ENCODE assay signal across 8 mouse cellular contexts in the genomic region with DNA sequence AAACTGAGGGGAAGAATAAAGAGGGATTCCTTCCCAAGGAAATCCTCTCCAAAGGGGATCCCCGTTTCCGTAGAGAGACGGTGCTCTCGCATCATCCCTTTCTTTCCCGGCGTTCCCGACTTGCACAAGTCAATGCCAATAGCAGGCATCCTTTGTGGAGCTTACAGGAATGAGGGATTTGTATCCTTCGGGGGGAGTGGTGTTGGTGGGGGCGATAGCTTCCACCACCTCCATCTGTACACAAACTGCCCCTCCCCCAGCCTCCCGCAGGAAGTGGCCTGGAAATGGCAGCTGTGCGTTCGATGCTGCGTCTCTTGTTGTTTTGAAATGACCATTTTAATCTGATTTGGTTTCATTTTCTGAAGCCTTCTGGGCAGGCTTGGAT. TPM values are rescaled to one million over a fixed set of nuclear protein-coding genes. Genes with fewer than 3 reads are reported as not detected.
DNase-seq lines count a peak whose midpoint lies in the region; ATAC-seq and TF ChIP-seq lines count a peak whose summit lies in the region.

No protein-coding gene starts in this region.

- WGBS in lung, postnatal 0 days = under 1% methylated on average over 13 of the region's 13 CpGs

- peak overlapping the region; percentile 89 for H3K4me2 ChIP-seq in CH12.LX (ENCODE audit: insufficient read depth, low read depth, poor library complexity, severe bottlenecking)
- H3K4me2 ChIP-seq in lung, postnatal 0 days (replicated peaks; ENCODE audit: low read depth, low read length) = peak overlapping the region; percentile 74

- peak overlapping the region; percentile 77 to 87 (median 84) for H3K4me3 ChIP-seq in CH12.LX (replicated peaks in 1 of 3; ENCODE audit: low read depth in 2 of 3, low read length in 2 of 3, poor library complexity in 1 of 3)
- H3K4me3 ChIP-seq in embryonic fibroblast, embryonic 13.5 days (ENCODE audit: insufficient read depth, low read length) = peak overlapping the region; percentile 61
- peak overlapping the region; percentile 97 for H3K4me3 ChIP-seq in lung, postnatal 0 days (ENCODE audit: low read depth, low read length)

- ATAC-seq in lung, postnatal 0 days = no peak

- intact Hi-C loops in heart, postnatal 14 days (cut with DNase I) = loop anchor here (5.0 kb wide), 2 partner anchors 45 to 205 kb away; partner anchors contain the start of gene Pan2

- TF ChIP-seq EP300 in CH12.LX (IDR thresholded peaks at IDR 0.05; ENCODE audit: low read length) = peak; percentile 25; the same call in 1 of the 2 replicates
- TF ChIP-seq EP300 in lung, postnatal 0 days (IDR thresholded peaks at IDR 0.05) = 0 out of 2 replicates have a peak, but pooled peaks have one; percentile 26

- H3K9me3 ChIP-seq in CH12.LX (replicated peaks; ENCODE audit: low read length) = no peaks in the 10 kb centered on the region
- no peaks in the 10 kb centered on the region for H3K9me3 ChIP-seq in lung, postnatal 0 days (ENCODE audit: low read length)

- DNase-seq in CH12.LX (ENCODE audit: extremely low read depth) = peak; percentile 69
- DNase-seq in adrenal gland, postnatal 14 days = peak; percentile 87
- peak; percentile 68 to 72 for DNase-seq in heart, postnatal 14 days
- DNase-seq in kidney, postnatal 4 days = peak; percentile 80 to 84
- peak; percentile 76 for DNase-seq in lung, postnatal 0 days (ENCODE audit: low spot score)
- DNase-seq in retina, postnatal 7 days (ENCODE audit: low read depth, low spot score) = peak; percentile 72
- DNase-seq in urinary bladder, postnatal 36 days (ENCODE audit: low spot score in 2 of 2) = peak; percentile 28 to 47

- peak overlapping the region; percentile 65 for H3K27ac ChIP-seq in CH12.LX (ENCODE audit: insufficient read depth, low read depth)
- peak overlapping the region; percentile 1 for H3K27ac ChIP-seq in embryonic fibroblast, embryonic 13.5 days (ENCODE audit: insufficient read depth, low read length)
- peak overlapping the region; percentile 88 for H3K27ac ChIP-seq in lung, postnatal 0 days (ENCODE audit: low read length)

- H3K4me1 ChIP-seq in CH12.LX (ENCODE audit: control insufficient read depth in 1 of 2, insufficient read depth in 2 of 2) = peaks cover 4 to 42% of the 10 kb centered on the region in 2 experiments; a peak in 3 of 4 replicates
- peaks cover 5% of the 10 kb centered on the region; the same call in 1 of the 2 replicates for H3K4me1 ChIP-seq in embryonic fibroblast, embryonic 13.5 days (ENCODE audit: control insufficient read depth, insufficient read depth, low read length)
- H3K4me1 ChIP-seq in lung, postnatal 0 days (ENCODE audit: insufficient read depth, low read depth, low read length) = peaks cover 12% of the 10 kb centered on the region; the same call in 1 of the 2 replicates

- TF ChIP-seq POLR2A in CH12.LX (IDR thresholded peaks at IDR 0.05; ENCODE audit: low read depth, low read length) = no peak
- 0 out of 2 replicates have a peak, but pooled peaks have one; percentile 14 for TF ChIP-seq POLR2A in embryonic fibroblast, embryonic 13.5 days (IDR thresholded peaks at IDR 0.05; ENCODE audit: low read depth, low read length)

- dilution Hi-C loops in CH12.LX (cut with MboI; ENCODE audit: extremely low pct_ligation_motif_present, extremely low pct_unique_long_range_greater_than_20kb, low sequenced_read_pairs) = no loop called here

- no peaks in the 10 kb centered on the region for H3K27me3 ChIP-seq in CH12.LX (replicated peaks)
- H3K27me3 ChIP-seq in lung, postnatal 0 days (replicated peaks; ENCODE audit: insufficient read depth, low read length) = no peaks in the 10 kb centered on the region

- peaks cover 0 to 17% of the 10 kb centered on the region in 2 experiments for H3K36me3 ChIP-seq in CH12.LX (replicated peaks in 1 of 2; ENCODE audit: control insufficient read depth in 1 of 2, insufficient read depth in 1 of 2, low read length in 1 of 2)
- no peaks in the 10 kb centered on the region for H3K36me3 ChIP-seq in lung, postnatal 0 days (ENCODE audit: insufficient read depth, low read length)

- peaks cover 53% of the 10 kb centered on the region for H3K79me2 ChIP-seq in CH12.LX (replicated peaks; ENCODE audit: control insufficient read depth, extremely low read depth, insufficient read depth, poor library complexity, severe bottlenecking)

- in situ Hi-C loops in CH12.LX (cut with MboI; ENCODE audit: low pct_ligation_motif_present, low pct_unique_long_range_greater_than_20kb, low sequenced_read_pairs) = loop anchor here (10.0 kb wide), 1 partner anchor 47 kb away; no protein-coding TSS in a partner anchor

- TF ChIP-seq CTCF in CH12.LX (conservative IDR thresholded peaks at IDR 0.05 in 1 of 2, IDR thresholded peaks at IDR 0.05 in 1 of 2; ENCODE audit: low read depth in 2 of 2, low read length in 2 of 2) = no peak
- TF ChIP-seq CTCF in embryonic fibroblast, embryonic 13.5 days (IDR thresholded peaks at IDR 0.05; ENCODE audit: borderline replicate concordance, insufficient read depth, low read length) = no peak
- no peak for TF ChIP-seq CTCF in lung, postnatal 0 days (IDR thresholded peaks at IDR 0.05)

- H3K9ac ChIP-seq in CH12.LX (ENCODE audit: insufficient read depth, low read depth) = peak overlapping the region; percentile 86
- H3K9ac ChIP-seq in lung, postnatal 0 days (replicated peaks; ENCODE audit: low read depth) = peak overlapping the region; percentile 94

- no peak for TF ChIP-seq RAD21 in CH12.LX (IDR thresholded peaks at IDR 0.05; ENCODE audit: low read depth, low read length)

TF ChIP-seq in CH12.LX, 34 proteins besides CTCF, POLR2A, EP300 and RAD21:
- no peak for TF ChIP-seq E2F4 (IDR thresholded peaks at IDR 0.05; ENCODE audit: insufficient replicate concordance, low read depth, low read length)
- 0 out of 2 replicates have a peak, but pooled peaks have one; percentile 10 for TF ChIP-seq MEF2A (IDR thresholded peaks at IDR 0.05; ENCODE audit: borderline replicate concordance, low read depth, low read length)
- TF ChIP-seq TCF12 (IDR thresholded peaks at IDR 0.05; ENCODE audit: low read depth, low read length) = peak; percentile 57; the same call in 1 of the 2 replicates
- TF ChIP-seq JUN (IDR thresholded peaks at IDR 0.05; ENCODE audit: insufficient read depth, low read depth, low read length) = no peak
- TF ChIP-seq NRF1 (IDR thresholded peaks at IDR 0.05; ENCODE audit: low read depth, low read length) = no peak
- TF ChIP-seq IRF4 (IDR thresholded peaks at IDR 0.05; ENCODE audit: low read depth, low read length) = peak; percentile 72
- TF ChIP-seq SIN3A (IDR thresholded peaks at IDR 0.05; ENCODE audit: low read length) = peak; percentile 77; the same call in 1 of the 2 replicates
- no peak for TF ChIP-seq MYC (IDR thresholded peaks at IDR 0.05; ENCODE audit: low read depth, low read length)
- TF ChIP-seq CHD1 (IDR thresholded peaks at IDR 0.05; ENCODE audit: low read depth, low read length) = no peak
- peak; percentile 71 for TF ChIP-seq CHD2 (IDR thresholded peaks at IDR 0.05; ENCODE audit: low read length)
- no peak for TF ChIP-seq ZC3H11A (IDR thresholded peaks at IDR 0.05; ENCODE audit: low read depth, low read length)
- 0 out of 2 replicates have a peak, but pooled peaks have one; percentile 24 for TF ChIP-seq ETS1 (conservative IDR thresholded peaks at IDR 0.05; ENCODE audit: low read depth, low read length)
- no peak for TF ChIP-seq MAX (IDR thresholded peaks at IDR 0.05; ENCODE audit: low read length)
- TF ChIP-seq ELF1 (IDR thresholded peaks at IDR 0.05; ENCODE audit: low read depth, low read length) = peak; percentile 47

RNA-seq across cellular contexts. Expression of gene Baz2a, which starts 6.2 kb away (rescaled TPM):
- total RNA-seq in CH12.LX (2012; rRNA removed) (11.8 and 12.8 TPM in 2 replicates), CH12.LX (2014; rRNA removed) (4.5 and 5.4 TPM in 2 replicates)
- polyA plus RNA-seq in CH12.LX (2012; ENCODE audit: insufficient read length, low read depth) = 29.5 and 34.0 TPM in 2 replicates
- 44.3 and 51.5 TPM in 2 replicates for total RNA-seq in adrenal gland, postnatal 14 days (2021)
- 32.4 and 36.8 TPM in 2 replicates for polyA plus RNA-seq in embryonic fibroblast, embryonic 13.5 days (2011; ENCODE audit: insufficient read length, low read depth, missing spikeins)
- total RNA-seq in heart, postnatal 14 days (2021) = 10 to 100 TPM; 27.2 to 27.4 TPM
- polyA plus RNA-seq in lung, postnatal 0 days (2015; fragmentation: Nextera tagmentation; extraction: Ambion mirVana) = 11.2 and 11.4 TPM in 2 replicates

RNA-seq across cellular contexts. Expression of gene Atp5b, which starts 14.5 kb away (rescaled TPM):
- total RNA-seq in CH12.LX (2012; rRNA removed) = 1,695 and 1,781 TPM in 2 replicates
- 1,737 and 1,775 TPM in 2 replicates for total RNA-seq in CH12.LX (2014; rRNA removed)
- 1,504 and 1,607 TPM in 2 replicates for polyA plus RNA-seq in CH12.LX (2012; ENCODE audit: insufficient read length, low read depth)
- 4,143 and 4,276 TPM in 2 replicates for total RNA-seq in adrenal gland, postnatal 14 days (2021)
- 979 and 1,112 TPM in 2 replicates for polyA plus RNA-seq in embryonic fibroblast, embryonic 13.5 days (2011; ENCODE audit: insufficient read length, low read depth, missing spikeins)
- total RNA-seq in heart, postnatal 14 days (2021) = 1,000 to 10,000 TPM; 8,344 to 8,412 TPM
- 1,155 and 1,171 TPM in 2 replicates for polyA plus RNA-seq in lung, postnatal 0 days (2015; fragmentation: Nextera tagmentation; extraction: Ambion mirVana)

RNA-seq across cellular contexts. Expression of gene Ptges3, which starts 38.8 kb away (rescaled TPM):
- total RNA-seq in CH12.LX (2012; rRNA removed) (124 and 176 TPM in 2 replicates), CH12.LX (2014; rRNA removed) (196 and 210 TPM in 2 replicates)
- 247 and 274 TPM in 2 replicates for polyA plus RNA-seq in CH12.LX (2012; ENCODE audit: insufficient read length, low read depth)
- 157 and 172 TPM in 2 replicates for total RNA-seq in adrenal gland, postnatal 14 days (2021)
- polyA plus RNA-seq in embryonic fibroblast, embryonic 13.5 days (2011; ENCODE audit: insufficient read length, low read depth, missing spikeins) = 270 and 308 TPM in 2 replicates
- total RNA-seq in heart, postnatal 14 days (2021) = 10 to 100 TPM; 71.7 to 80.0 TPM
- 239 and 259 TPM in 2 replicates for polyA plus RNA-seq in lung, postnatal 0 days (2015; fragmentation: Nextera tagmentation; extraction: Ambion mirVana)

Comparison
In these comparisons a context has a peak if more than half of its experiments do, and no peak if none do; other contexts are left out.
1. H3K27ac ChIP-seq: peak in every context shown above with its lines; median percentile 88 in lung, postnatal 0 days; 65 in CH12.LX; 1 in embryonic fibroblast, embryonic 13.5 days.